Mouse (Mus musculus) MEL (cell line): ENCODE results near the gene Letm1. TPM values are rescaled to one million over a fixed set of nuclear protein-coding genes. Genes with fewer than 3 reads are reported as not detected.

Experiments used
- DNase-seq: peaks from one replicate; pipeline ENCODE4 v3.0.0; 2011; ENCODE audit warnings: low read depth, low spot score
- H3K27ac ChIP-seq: 2 replicates; pipeline ENCODE4 v1.5.1; 2012; ENCODE audit warnings: low read depth, mild to moderate bottlenecking, control low read depth, low read length, moderate library complexity; ENCODE audit not compliant: control insufficient read depth
- H3K27me3 ChIP-seq, 2 experiments: fragments of 150-350 bp in 1 of 2; sonication (generic) in 1 of 2; 2 replicates each; pipeline ENCODE4 v1.6.1; 2012; ENCODE audit warnings: low read length in 2 of 2, mild to moderate bottlenecking in 2 of 2, improper control_type of control experiment in 1 of 2, moderate library complexity in 1 of 2; ENCODE audit not compliant: insufficient read depth in 2 of 2, control insufficient read depth in 1 of 2
- H3K36me3 ChIP-seq, 2 experiments: 2 replicates each; pipeline ENCODE4 v1.6.1; 2012 to 2014; ENCODE audit warnings: low read length in 2 of 2, improper control_type of control experiment in 1 of 2, inconsistent platforms in 1 of 2, mild to moderate bottlenecking in 1 of 2; ENCODE audit not compliant: insufficient read depth in 2 of 2, control insufficient read depth in 1 of 2
- H3K4me1 ChIP-seq, 2 experiments: fragments of 150-350 bp in 1 of 2; sonication (generic) in 1 of 2; 2 replicates each; pipeline ENCODE4 v1.6.1; 2012; ENCODE audit warnings: low read length in 2 of 2, improper control_type of control experiment in 1 of 2, mild to moderate bottlenecking in 1 of 2; ENCODE audit not compliant: insufficient read depth in 2 of 2, control insufficient read depth in 1 of 2
- H3K4me3 ChIP-seq, 2 experiments: fragments of 150-350 bp in 1 of 2; sonication (generic) in 1 of 2; 2 replicates each; pipeline ENCODE4 v1.5.1; 2012; ENCODE audit warnings: low read depth in 2 of 2, low read length in 2 of 2, mild to moderate bottlenecking in 2 of 2, moderate library complexity in 2 of 2, control low read depth in 1 of 2, improper control_type of control experiment in 1 of 2; ENCODE audit not compliant: control insufficient read depth in 1 of 2, insufficient read depth in 1 of 2
- H3K79me2 ChIP-seq: 2 replicates; pipeline ENCODE4 v1.6.1; 2012; ENCODE audit warnings: mild to moderate bottlenecking, low read length, moderate library complexity; ENCODE audit not compliant: control insufficient read depth, poor library complexity, insufficient read depth
- H3K9ac ChIP-seq: 2 replicates; pipeline ENCODE4 v1.6.1; 2012; ENCODE audit warnings: low read depth, mild to moderate bottlenecking, control low read depth, low read length, moderate library complexity; ENCODE audit not compliant: control insufficient read depth, poor library complexity, severe bottlenecking
- H3K9me3 ChIP-seq: fragments of 150-350 bp; sonication (generic); replicated peaks from 2 replicates; pipeline ENCODE4 v1.6.1; 2012; ENCODE audit warnings: mild to moderate bottlenecking, low read length, improper control_type of control experiment, moderate library complexity; ENCODE audit not compliant: insufficient read depth
- BHLHE40 ChIP-seq: IDR thresholded peaks from 2 replicates; pipeline ENCODE4 v1.6.1; 2012; ENCODE audit warnings: low read depth, mild to moderate bottlenecking, inconsistent platforms, low read length, improper control_type of control experiment, borderline replicate concordance
- CHD2 ChIP-seq: IDR thresholded peaks from 2 replicates; pipeline ENCODE4 v1.6.1; 2011; ENCODE audit warnings: low read length, improper control_type of control experiment
- GABPA ChIP-seq: IDR thresholded peaks from 2 replicates; pipeline ENCODE4 v1.6.1; 2012; ENCODE audit warnings: low read depth, mild to moderate bottlenecking, inconsistent platforms, low read length, improper control_type of control experiment, moderate library complexity
- GATA1 ChIP-seq: IDR thresholded peaks from 2 replicates; pipeline ENCODE4 v1.6.1; 2011; ENCODE audit warnings: low read depth, low read length, improper control_type of control experiment
- MAFK ChIP-seq: IDR thresholded peaks from 2 replicates; pipeline ENCODE4 v1.6.1; 2011; ENCODE audit warnings: low read depth, mild to moderate bottlenecking, low read length, improper control_type of control experiment, borderline replicate concordance
- MAX ChIP-seq: IDR thresholded peaks from 2 replicates; pipeline ENCODE4 v1.6.1; 2011; ENCODE audit warnings: low read length, improper control_type of control experiment
- MAZ ChIP-seq: IDR thresholded peaks from 2 replicates; pipeline ENCODE4 v1.6.1; 2012; ENCODE audit warnings: low read depth, mild to moderate bottlenecking, inconsistent platforms, low read length, improper control_type of control experiment
- MYB ChIP-seq: IDR thresholded peaks from 2 replicates; pipeline ENCODE4 v1.6.1; 2011; ENCODE audit warnings: mild to moderate bottlenecking, low read depth, low read length, improper control_type of control experiment
- NRF1 ChIP-seq: IDR thresholded peaks from 2 replicates; pipeline ENCODE4 v1.6.1; 2014; ENCODE audit warnings: low read depth, mild to moderate bottlenecking, inconsistent platforms, low read length, improper control_type of control experiment, moderate library complexity; ENCODE audit not compliant: poor library complexity, insufficient read depth, severe bottlenecking
- RAD21 ChIP-seq: IDR thresholded peaks from 2 replicates; pipeline ENCODE4 v1.6.1; 2011; ENCODE audit warnings: mild to moderate bottlenecking, low read depth, low read length, improper control_type of control experiment
- RCOR1 ChIP-seq: IDR thresholded peaks from 2 replicates; pipeline ENCODE4 v1.6.1; 2012; ENCODE audit warnings: low read depth, mild to moderate bottlenecking, inconsistent platforms, low read length, improper control_type of control experiment
- TAL1 ChIP-seq: IDR thresholded peaks from 2 replicates; pipeline ENCODE4 v1.6.1; 2012; ENCODE audit warnings: mild to moderate bottlenecking, inconsistent platforms, low read length, moderate library complexity, mixed read lengths
- USF1 ChIP-seq: IDR thresholded peaks from 2 replicates; pipeline ENCODE4 v1.6.1; 2014; ENCODE audit warnings: low read depth, mild to moderate bottlenecking, inconsistent platforms, low read length, improper control_type of control experiment, moderate library complexity
- USF2 ChIP-seq, 2 experiments: IDR thresholded peaks; 2 replicates each; pipeline ENCODE4 v1.6.1; 2011 to 2012; ENCODE audit warnings: improper control_type of control experiment in 2 of 2, low read length in 2 of 2, borderline replicate concordance in 1 of 2, inconsistent platforms in 1 of 2, low read depth in 1 of 2, mild to moderate bottlenecking in 1 of 2; ENCODE audit not compliant: insufficient read depth in 1 of 2
- ZKSCAN1 ChIP-seq: IDR thresholded peaks from 2 replicates; pipeline ENCODE4 v1.6.1; 2012; ENCODE audit warnings: low read depth, mild to moderate bottlenecking, inconsistent platforms, low read length, improper control_type of control experiment, moderate library complexity
- ZNF384 ChIP-seq: IDR thresholded peaks from 2 replicates; pipeline ENCODE4 v1.6.1; 2012; ENCODE audit warnings: low read depth, mild to moderate bottlenecking, inconsistent platforms, low read length, improper control_type of control experiment
- polyA plus RNA-seq, 2 experiments: library from polyadenylated mRNA; stranded (reverse) in 1 of 2; unstranded in 1 of 2; fragments of >175 nt in 1 of 2; fragments of >200 nt in 1 of 2; gene quantifications; 2 replicates each; pipeline versions ENCODE4 v1.2.1 to v1.2.4; 2012; ENCODE audit warnings: low replicate concordance in 2 of 2, low read depth in 1 of 2; ENCODE audit not compliant: insufficient read length in 2 of 2, insufficient read depth in 1 of 2, missing spikeins in 1 of 2
- total RNA-seq: library from RNA; depleted of rRNA; stranded (reverse); fragments of 300-350 nt; gene quantifications from 2 replicates; pipeline ENCODE4 v1.2.3, GENCODE M21; 2012

The Letm1 gene
- total and polyA plus RNA-seq, 3 experiments = 59.5 to 127 (median 119) TPM

DNA sequence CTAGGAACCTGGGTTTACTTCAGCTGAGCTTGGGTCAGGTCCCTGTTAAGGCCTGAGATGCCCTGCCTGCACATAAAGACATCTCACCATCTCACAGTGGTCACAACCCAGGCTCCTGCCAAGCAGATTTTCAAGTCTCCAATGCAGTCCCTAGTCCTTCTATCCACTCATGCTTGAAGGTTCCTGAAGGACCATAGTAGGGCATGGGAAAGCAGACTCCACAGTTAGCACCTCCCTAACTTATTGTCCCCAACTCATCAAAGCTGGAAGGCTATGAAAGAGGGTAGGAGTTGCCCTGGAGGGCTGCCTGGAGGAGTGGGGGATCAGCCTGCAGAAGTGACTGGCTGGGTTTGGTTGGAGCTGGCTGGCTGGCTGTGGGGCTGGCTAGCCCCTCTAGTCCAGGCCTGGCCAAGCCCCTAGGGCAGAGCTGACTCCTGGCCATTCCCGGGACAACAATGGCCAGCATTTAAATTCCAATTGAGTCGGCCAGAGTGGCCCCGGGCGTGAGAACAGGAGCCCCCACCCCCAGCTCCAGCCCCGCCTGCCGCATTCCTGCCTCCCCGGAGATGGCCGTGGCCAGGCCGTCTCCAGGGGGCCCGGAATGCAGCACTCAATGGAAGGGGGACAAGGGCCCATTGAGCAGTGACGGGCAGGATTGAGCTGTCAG is 77.5 kb downstream of the Letm1 start:
- no peak for TF ChIP-seq MAX
- TF ChIP-seq BHLHE40 = no peak
- no peak for TF ChIP-seq RCOR1
- TF ChIP-seq USF2 (IDR thresholded peaks at IDR 0.05; ENCODE audit: borderline replicate concordance in 1 of 2, insufficient read depth in 1 of 2, low read depth in 1 of 2, low read length in 2 of 2) = no peak
- no peak for TF ChIP-seq NRF1
- TF ChIP-seq USF1 = no peak
- no peak for TF ChIP-seq TAL1
- TF ChIP-seq CHD2 = no peak
- no peak for TF ChIP-seq GATA1
- Histone ChIP-seq H3K9me3 (no peaks in the 10 kb centered on the region), H3K27me3 (no peaks in the 10 kb centered on the region; a peak in 1 of 4 replicates), H3K9ac (no peak overlapping the region), H3K4me1 (peaks cover 0 to 19% of the 10 kb centered on the region in 2 experiments; a peak in 2 of 4 replicates), H3K4me3 (no peak overlapping the region), H3K27ac (no peak overlapping the region), H3K79me2 (no peaks in the 10 kb centered on the region), H3K36me3 (peaks cover 0 to 13% of the 10 kb centered on the region in 2 experiments; a peak in 2 of 4 replicates)
- no peak for DNase-seq

DNA sequence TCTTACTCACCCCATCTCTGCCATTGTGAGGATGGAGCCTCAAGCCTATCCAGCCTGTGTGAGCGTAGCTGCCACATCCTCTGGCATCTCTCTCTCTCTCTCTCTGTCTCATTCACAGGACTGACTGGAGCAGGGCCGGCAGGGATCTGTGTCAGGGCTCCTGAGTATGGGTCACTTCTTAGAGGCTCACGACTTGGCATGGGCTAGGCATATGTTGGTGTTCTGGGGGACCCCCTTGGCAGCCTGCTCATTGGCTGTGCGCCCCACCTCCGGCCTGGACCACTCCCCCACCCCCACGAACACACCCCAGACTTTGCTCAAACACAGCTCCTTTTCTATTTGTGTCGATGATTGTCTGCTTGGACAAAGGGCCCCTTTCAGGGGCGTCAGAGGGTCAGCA is 78.6 kb downstream of the Letm1 start:
- Histone ChIP-seq H3K9me3 (no peaks in the 10 kb centered on the region), H3K4me3 (no peak overlapping the region), H3K27me3 (no peaks in the 10 kb centered on the region; a peak in 1 of 4 replicates), H3K4me1 (peaks cover 0 to 19% of the 10 kb centered on the region in 2 experiments; a peak in 2 of 4 replicates), H3K79me2 (no peaks in the 10 kb centered on the region), H3K27ac (no peak overlapping the region), H3K9ac (no peak overlapping the region), H3K36me3 (peaks cover 0 to 13% of the 10 kb centered on the region in 2 experiments; a peak in 2 of 4 replicates)
- no peak for TF ChIP-seq NRF1
- TF ChIP-seq GABPA = no peak
- TF ChIP-seq MAFK = no peak
- no peak for TF ChIP-seq ZNF384
- TF ChIP-seq RAD21 = no peak
- TF ChIP-seq MYB = no peak
- no peak for TF ChIP-seq MAZ
- TF ChIP-seq GATA1 = no peak
- no peak for TF ChIP-seq ZKSCAN1
- DNase-seq = no peak
